In the genomic region with DNA sequence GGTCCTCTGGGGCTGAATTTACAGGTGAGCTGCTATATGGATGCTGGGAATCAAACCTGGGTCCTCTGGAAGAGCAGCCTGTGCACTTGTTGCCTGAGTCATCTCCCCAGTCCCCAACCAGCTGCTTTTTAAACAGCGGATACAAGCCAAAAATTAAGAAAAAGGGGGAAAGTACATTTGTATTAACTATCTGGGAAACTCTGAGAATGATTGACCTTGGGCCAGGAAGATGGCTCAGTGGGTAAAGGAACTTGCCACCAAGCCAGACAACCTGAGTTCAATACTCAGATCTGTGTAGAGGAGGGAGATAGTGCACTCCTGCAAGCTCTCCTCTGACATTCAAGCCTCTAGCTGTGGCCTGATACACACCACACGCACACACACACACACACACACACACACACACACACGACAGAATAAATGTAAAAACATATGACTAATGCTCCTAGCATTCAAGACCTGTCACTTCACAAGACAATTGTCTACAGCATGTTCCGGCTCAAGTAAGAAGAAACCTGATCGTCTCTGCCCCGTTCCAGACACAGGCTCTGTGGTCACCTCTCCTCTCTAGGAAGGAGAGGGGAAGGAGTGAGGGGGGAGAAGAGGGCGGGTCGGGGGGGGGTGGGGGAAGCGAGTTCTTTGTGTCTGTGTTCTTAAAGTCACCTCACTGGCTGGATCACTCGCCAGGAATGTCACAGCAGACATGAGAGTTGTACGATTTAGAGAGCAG, we compare ENCODE assay signal across 13 mouse cellular contexts. TPM values are rescaled to one million over a fixed set of nuclear protein-coding genes. Genes with fewer than 3 reads are reported as not detected.
DNase-seq lines count a peak whose midpoint lies in the region; ATAC-seq and TF ChIP-seq lines count a peak whose summit lies in the region.
"Had no signal": no experiment of that assay in that cellular context is flagged by ENCODE, and none has a peak within 500 bp of the region (broad histone marks: within the 10 kb centered on the region; RNA-seq: fewer than 3 reads in every experiment).

No protein-coding gene starts in this region.

- no peaks in the 10 kb centered on the region for H3K79me2 ChIP-seq in C2C12 (ENCODE audit: control insufficient read depth, insufficient read depth)

- no peak overlapping the region for H3K4me3 ChIP-seq in lung, embryonic 14.5 days (ENCODE audit: low read depth, low read length)
- H3K4me3 ChIP-seq in C2C12 (ENCODE audit: insufficient read depth, poor library complexity, severe bottlenecking): no peak overlapping the region
- no peak overlapping the region for H3K4me3 ChIP-seq in embryonic facial prominence, embryonic 10.5 days
- H3K4me3 ChIP-seq in limb, embryonic 14.5 days (replicated peaks; ENCODE audit: low read length): no peak overlapping the region
- H3K4me3 ChIP-seq: liver, embryonic 15.5 days; neural tube, embryonic 12.5 days had no signal

- no peak overlapping the region for H3K27ac ChIP-seq in lung, embryonic 14.5 days (ENCODE audit: low read depth)
- H3K27ac ChIP-seq in embryonic facial prominence, embryonic 10.5 days (replicated peaks): peak overlapping the region; percentile 61
- H3K27ac ChIP-seq in limb, embryonic 14.5 days (replicated peaks; ENCODE audit: low read depth, low read length): no peak overlapping the region
- H3K27ac ChIP-seq: hindbrain, embryonic 14.5 days; liver, embryonic 15.5 days; neural tube, embryonic 12.5 days had no signal

- no peak overlapping the region for H3K9ac ChIP-seq in lung, embryonic 14.5 days
- H3K9ac ChIP-seq in limb, embryonic 14.5 days (ENCODE audit: low read depth, low read length, severe bottlenecking): no peak overlapping the region
- H3K9ac ChIP-seq: hindbrain, embryonic 14.5 days; liver, embryonic 15.5 days; neural tube, embryonic 12.5 days had no signal

- H3K79me3 ChIP-seq in C2C12 (ENCODE audit: low read depth): no peaks in the 10 kb centered on the region

- peak; percentile 14 for DNase-seq in lung, embryonic 14.5 days
- no peak for DNase-seq in lung, postnatal 14 days
- peak; percentile 70 for DNase-seq in embryonic facial prominence, embryonic 10.5 days (ENCODE audit: low spot score)
- DNase-seq in limb, embryonic 14.5 days (ENCODE audit: low spot score): no peak
- DNase-seq in thymus, postnatal 14 days: no peak
- DNase-seq in right cerebral cortex, postnatal 10 days (ENCODE audit: low spot score in 2 of 2): no peak
- DNase-seq: cerebellum, adult 18-20 months; embryo, embryonic 11 days; gastrocnemius, postnatal 10 days had no signal

- peaks cover 4% of the 10 kb centered on the region; the same call in 1 of the 2 replicates for H3K4me1 ChIP-seq in lung, embryonic 14.5 days (ENCODE audit: insufficient read depth)
- peaks cover 49% of the 10 kb centered on the region for H3K4me1 ChIP-seq in embryonic facial prominence, embryonic 10.5 days
- peaks cover 9% of the 10 kb centered on the region for H3K4me1 ChIP-seq in limb, embryonic 14.5 days (ENCODE audit: control insufficient read depth, insufficient read depth, low read length)

- 14% methylated on average over 11 of the region's 11 CpGs for WGBS in lung, embryonic 14.5 days
- 24% methylated on average over 11 of the region's 11 CpGs for WGBS in embryonic facial prominence, embryonic 10.5 days
- 25% methylated on average over 11 of the region's 11 CpGs for WGBS in limb, embryonic 14.5 days

- no peak overlapping the region for H3ac ChIP-seq in C2C12 (ENCODE audit: control insufficient read depth, insufficient read length, low read depth)

- H3K4me2 ChIP-seq in lung, embryonic 14.5 days: no peak overlapping the region
- no peak overlapping the region for H3K4me2 ChIP-seq in limb, embryonic 14.5 days (replicated peaks; ENCODE audit: low read depth, low read length, severe bottlenecking)
- H3K4me2 ChIP-seq: hindbrain, embryonic 14.5 days; liver, embryonic 15.5 days; neural tube, embryonic 12.5 days had no signal

- no peak for TF ChIP-seq POLR2A in limb, embryonic 14.5 days (IDR thresholded peaks at IDR 0.05; ENCODE audit: borderline replicate concordance, extremely low read depth, insufficient read depth, insufficient read length)

- no peak for ATAC-seq in lung, embryonic 14.5 days (ENCODE audit: insufficient read depth)
- peak; percentile 42; the same call in 1 of the 2 replicates for ATAC-seq in limb, embryonic 14.5 days (ENCODE audit: low FRiP score, low read depth)

- TF ChIP-seq CTCF in lung, embryonic 14.5 days (IDR thresholded peaks at IDR 0.05; ENCODE audit: low read depth): no peak
- TF ChIP-seq CTCF in C2C12 (IDR thresholded peaks at IDR 0.05; ENCODE audit: control insufficient read depth, insufficient read depth, insufficient read length): no peak

- H3K9me3 ChIP-seq in lung, embryonic 14.5 days (ENCODE audit: low read depth, low read length): no peaks in the 10 kb centered on the region
- no peaks in the 10 kb centered on the region for H3K9me3 ChIP-seq in embryonic facial prominence, embryonic 10.5 days
- no peaks in the 10 kb centered on the region for H3K9me3 ChIP-seq in limb, embryonic 14.5 days (ENCODE audit: control insufficient read depth, low read length)
- H3K9me3 ChIP-seq: liver, embryonic 15.5 days; neural tube, embryonic 12.5 days had no signal

- no peaks in the 10 kb centered on the region for H3K36me3 ChIP-seq in lung, embryonic 14.5 days (ENCODE audit: insufficient read depth)
- H3K36me3 ChIP-seq in C2C12 (ENCODE audit: control insufficient read depth, insufficient read depth): no peaks in the 10 kb centered on the region
- H3K36me3 ChIP-seq in embryonic facial prominence, embryonic 10.5 days (replicated peaks): no peaks in the 10 kb centered on the region
- no peaks in the 10 kb centered on the region for H3K36me3 ChIP-seq in limb, embryonic 14.5 days (ENCODE audit: control insufficient read depth, insufficient read depth, low read length)
- H3K36me3 ChIP-seq: liver, embryonic 15.5 days; neural tube, embryonic 12.5 days had no signal

- H3K27me3 ChIP-seq in lung, embryonic 14.5 days (ENCODE audit: insufficient read depth, low read length): peaks cover 20% of the 10 kb centered on the region
- no peaks in the 10 kb centered on the region for H3K27me3 ChIP-seq in C2C12 (ENCODE audit: control insufficient read depth, insufficient read depth, insufficient read length)
- H3K27me3 ChIP-seq in embryonic facial prominence, embryonic 10.5 days (replicated peaks; ENCODE audit: low read depth, poor library complexity, severe bottlenecking): peaks cover 55% of the 10 kb centered on the region
- H3K27me3 ChIP-seq in limb, embryonic 14.5 days (ENCODE audit: control insufficient read depth, insufficient read depth, low read length): peaks cover 17% of the 10 kb centered on the region

TF ChIP-seq in C2C12, 6 proteins besides CTCF, POLR2A, EP300 and RAD21:
- TF ChIP-seq MYOG (IDR thresholded peaks at IDR 0.05; ENCODE audit: control insufficient read depth, extremely low read depth, insufficient read length) (no peak), MAX (IDR thresholded peaks at IDR 0.05) (peak; percentile 28), CEBPB (IDR thresholded peaks at IDR 0.05; ENCODE audit: low read depth) (no peak), USF1 (IDR thresholded peaks at IDR 0.05; ENCODE audit: low read depth) (no peak), MYOD1 (IDR thresholded peaks at IDR 0.05; ENCODE audit: control insufficient read depth, insufficient read length, low read depth) (peak; percentile 70)

RNA-seq across cellular contexts. Expression of gene Eya2, which starts 35.2 kb away (rescaled TPM):
- 1.6 and 2.1 TPM in 2 replicates for polyA plus RNA-seq in lung, embryonic 14.5 days (2014; fragmentation: Nextera tagmentation; extraction: Ambion mirVana)
- 0.19 TPM for polyA plus RNA-seq in C2C12 (2012; fragmentation: generic; extraction: Trizol)
- polyA plus RNA-seq in embryonic facial prominence, embryonic 10.5 days (2016; fragmentation: Nextera tagmentation; extraction: Ambion mirVana): 38.6 and 41.9 TPM in 2 replicates
- 32.6 and 48.5 TPM in 2 replicates for polyA plus RNA-seq in limb, embryonic 14.5 days (2012; rRNA removed)
- polyA plus RNA-seq in limb, embryonic 14.5 days (2014; fragmentation: Nextera tagmentation; extraction: Ambion mirVana): 18.8 and 22.4 TPM in 2 replicates
- polyA plus RNA-seq: liver, embryonic 15.5 days had no signal

RNA-seq across cellular contexts. Expression of gene Slc2a10, which starts 56.1 kb away (rescaled TPM):
- polyA plus RNA-seq in lung, embryonic 14.5 days (2014; fragmentation: Nextera tagmentation; extraction: Ambion mirVana): 11.9 and 14.6 TPM in 2 replicates
- polyA plus RNA-seq in C2C12 (2012; fragmentation: generic; extraction: Trizol): 0.06 TPM
- 3.9 and 5.5 TPM in 2 replicates for polyA plus RNA-seq in embryonic facial prominence, embryonic 10.5 days (2016; fragmentation: Nextera tagmentation; extraction: Ambion mirVana)
- 12.3 and 16.8 TPM in 2 replicates for polyA plus RNA-seq in limb, embryonic 14.5 days (2012; rRNA removed)
- 8.5 and 11.0 TPM in 2 replicates for polyA plus RNA-seq in limb, embryonic 14.5 days (2014; fragmentation: Nextera tagmentation; extraction: Ambion mirVana)

Comparison
In these comparisons a context has a peak if more than half of its experiments do, and no peak if none do; other contexts are left out.
1. DNase-seq: peak in lung, embryonic 14.5 days (single experiment) and embryonic facial prominence, embryonic 10.5 days (single experiment); none in lung, postnatal 14 days (single experiment), limb, embryonic 14.5 days (single experiment), thymus, postnatal 14 days (single experiment) and right cerebral cortex, postnatal 10 days (0 of 2).